Mouse (Mus musculus) kidney, adult 8-10 months (tissue): ENCODE measurements at regions not wholly inside any gene's neighbourhood (a gene's known extent, or its start where the extent isn't known, plus 50 kb on each side); places are given as distances from the start of the nearest gene placed in this dataset.
A peak's percentile ranks its signal among the peaks of the same experiment; 100 is the strongest.

Experiments used
- DNase-seq, 2 experiments: peaks; one replicate each; pipeline ENCODE4 v3.0.0; 2022

- DNase-seq: no peak
Measured at GRCm38 (mm10) chr10:44636786-44637185, 108.5 kb upstream of the Prdm1 start.

GRCm38 (mm10) chr10:44636061-44636460 is 107.8 kb upstream of the Prdm1 start:
- DNase-seq: no peak

GRCm38 (mm10) chr10:44631584-44631983 is 103.3 kb upstream of the Prdm1 start:
- DNase-seq: no peak

- peak; percentile 22 to 45 for DNase-seq
Measured at GRCm38 (mm10) chr10:44630485-44630884, 102.2 kb upstream of the Prdm1 start.

GRCm38 (mm10) chr10:44628387-44628786 is 100.1 kb upstream of the Prdm1 start:
- DNase-seq: no peak

- no peak for DNase-seq
Measured at GRCm38 (mm10) chr10:44627431-44627830, 99.1 kb upstream of the Prdm1 start.

- DNase-seq: no peak
Measured at GRCm38 (mm10) chr10:44625521-44625920, 97.2 kb upstream of the Prdm1 start.

- no peak for DNase-seq
Measured at GRCm38 (mm10) chr10:44615586-44615985, 87.3 kb upstream of the Prdm1 start.

GRCm38 (mm10) chr10:44612571-44612970 is 84.3 kb upstream of the Prdm1 start:
- no peak for DNase-seq

- no peak for DNase-seq
Measured at GRCm38 (mm10) chr10:44611399-44611798, 83.1 kb upstream of the Prdm1 start.

- DNase-seq: no peak
Measured at GRCm38 (mm10) chr10:44609187-44609586, 80.9 kb upstream of the Prdm1 start.

- peak in 1 of 2 experiments; percentile 7 for DNase-seq
Measured at GRCm38 (mm10) chr10:44607334-44607851, 79.1 kb upstream of the Prdm1 start.

- DNase-seq: peak; percentile 27 to 51
Measured at GRCm38 (mm10) chr10:44604512-44604911, 76.2 kb upstream of the Prdm1 start.

- DNase-seq: no peak
Measured at GRCm38 (mm10) chr10:44603461-44603860, 75.2 kb upstream of the Prdm1 start.

GRCm38 (mm10) chr10:44601550-44601949 is 73.2 kb upstream of the Prdm1 start:
- no peak for DNase-seq

- no peak for DNase-seq
Measured at GRCm38 (mm10) chr10:44599964-44600334, 71.6 kb upstream of the Prdm1 start.

- DNase-seq: no peak
Measured at GRCm38 (mm10) chr10:44599331-44599963, 71.1 kb upstream of the Prdm1 start.

- no peak for DNase-seq
Measured at GRCm38 (mm10) chr10:44598615-44599014, 70.3 kb upstream of the Prdm1 start.

- no peak for DNase-seq
Measured at GRCm38 (mm10) chr10:44595932-44596331, 67.6 kb upstream of the Prdm1 start.

- DNase-seq: no peak
Measured at GRCm38 (mm10) chr10:44589842-44590241, 61.5 kb upstream of the Prdm1 start.

- DNase-seq: peak in 1 of 2 experiments; percentile 17
Measured at GRCm38 (mm10) chr10:44589352-44589751, 61.1 kb upstream of the Prdm1 start.

GRCm38 (mm10) chr10:44582736-44583135 is 54.4 kb upstream of the Prdm1 start:
- DNase-seq: no peak
